Mouse (Mus musculus) embryo, embryonic 11.5 days (tissue): ENCODE results near the gene Rere.

Experiments
- DNase-seq: peaks from one replicate; pipeline ENCODE4 v3.0.0-alpha.2; 2012; ENCODE audit warnings: low read depth, low spot score

Rere gene

GRCm38 (mm10) chr4:150606449-150607161 lies 325.2 kb downstream of the Rere start:
- no peak for DNase-seq

DNA sequence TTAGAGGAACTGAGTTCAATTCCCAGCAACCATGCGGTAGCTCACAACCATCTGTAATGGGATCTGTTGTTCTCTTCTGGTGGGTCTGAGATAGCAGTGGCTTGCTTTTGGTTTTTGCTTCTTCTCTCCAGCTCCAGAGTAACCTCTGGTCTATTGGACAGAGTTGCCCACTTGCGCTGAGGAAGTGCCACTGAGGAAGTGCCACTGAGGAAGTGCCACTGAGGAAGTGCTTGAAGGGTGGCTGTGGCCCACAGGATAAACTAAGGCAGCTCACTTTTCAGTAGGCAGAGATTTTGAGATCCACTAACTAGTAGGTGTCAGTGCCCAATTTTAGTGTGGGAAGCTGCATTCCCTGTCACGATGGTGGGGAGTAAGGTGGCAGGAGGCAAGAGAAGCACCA lies 327.2 kb downstream of the Rere start:
- DNase-seq, result no peak

DNA sequence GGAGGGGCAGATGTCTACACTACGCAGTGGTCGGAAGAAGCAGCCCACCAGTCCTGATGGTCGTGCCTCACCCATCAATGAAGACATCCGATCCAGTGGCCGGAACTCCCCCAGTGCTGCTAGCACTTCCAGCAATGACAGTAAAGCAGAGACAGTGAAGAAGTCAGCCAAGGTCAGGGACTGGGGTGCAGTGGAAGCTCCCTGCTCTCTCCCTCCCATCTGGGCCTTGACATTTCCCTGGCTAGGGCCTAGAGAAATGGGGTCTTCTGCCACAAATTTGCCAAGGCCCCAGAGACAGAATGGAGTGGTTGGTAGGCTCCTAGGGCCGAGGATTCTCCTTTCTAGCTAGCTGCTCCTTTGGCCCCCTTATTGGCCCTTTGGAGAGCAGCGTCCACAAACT lies 332.3 kb downstream of the Rere start:
- no peak for DNase-seq

DNA sequence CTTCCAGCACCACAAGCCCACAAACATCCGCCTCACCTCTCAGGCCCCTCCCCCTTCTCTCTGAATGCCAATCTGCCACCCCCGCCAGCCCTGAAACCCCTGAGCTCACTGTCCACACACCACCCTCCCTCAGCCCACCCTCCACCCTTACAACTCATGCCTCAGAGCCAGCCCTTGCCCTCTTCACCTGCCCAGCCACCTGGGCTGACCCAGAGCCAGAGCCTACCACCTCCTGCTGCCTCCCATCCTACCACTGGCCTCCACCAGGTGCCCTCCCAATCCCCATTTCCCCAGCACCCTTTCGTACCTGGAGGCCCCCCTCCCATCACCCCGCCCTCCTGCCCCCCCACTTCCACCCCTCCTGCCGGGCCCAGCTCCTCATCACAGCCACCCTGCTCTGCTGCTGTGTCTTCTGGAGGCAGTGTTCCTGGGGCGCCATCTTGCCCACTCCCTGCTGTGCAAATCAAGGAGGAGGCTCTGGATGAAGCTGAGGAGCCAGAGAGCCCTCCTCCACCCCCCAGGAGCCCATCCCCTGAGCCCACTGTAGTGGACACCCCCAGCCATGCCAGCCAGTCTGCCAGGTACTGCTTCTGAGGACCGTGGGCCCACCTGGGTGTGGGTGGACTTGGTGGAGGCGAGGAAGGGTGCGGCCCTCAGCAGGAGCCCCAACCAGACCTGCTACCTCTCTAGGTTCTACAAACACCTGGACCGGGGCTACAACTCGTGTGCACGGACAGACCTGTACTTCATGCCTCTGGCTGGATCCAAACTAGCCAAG lies 334.0 kb downstream of the Rere start:
- DNase-seq, result no peak

DNA sequence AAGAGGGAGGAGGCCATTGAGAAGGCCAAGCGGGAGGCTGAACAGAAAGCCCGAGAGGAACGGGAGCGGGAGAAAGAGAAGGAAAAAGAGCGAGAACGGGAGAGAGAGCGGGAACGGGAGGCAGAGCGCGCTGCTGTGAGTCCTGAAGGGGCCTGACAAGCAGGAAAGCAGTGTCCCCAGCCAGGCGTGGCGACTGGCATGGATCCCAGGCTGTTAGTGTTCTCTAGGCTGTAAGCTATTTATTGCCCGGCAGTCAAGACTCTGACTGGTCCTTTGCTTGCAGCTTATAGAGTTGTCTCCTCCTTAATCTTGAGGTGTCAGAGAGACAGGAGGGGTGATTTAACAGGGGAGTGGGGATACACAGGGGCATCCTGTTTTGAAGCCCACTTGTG lies 334.6 kb downstream of the Rere start:
- no peak for DNase-seq

DNA sequence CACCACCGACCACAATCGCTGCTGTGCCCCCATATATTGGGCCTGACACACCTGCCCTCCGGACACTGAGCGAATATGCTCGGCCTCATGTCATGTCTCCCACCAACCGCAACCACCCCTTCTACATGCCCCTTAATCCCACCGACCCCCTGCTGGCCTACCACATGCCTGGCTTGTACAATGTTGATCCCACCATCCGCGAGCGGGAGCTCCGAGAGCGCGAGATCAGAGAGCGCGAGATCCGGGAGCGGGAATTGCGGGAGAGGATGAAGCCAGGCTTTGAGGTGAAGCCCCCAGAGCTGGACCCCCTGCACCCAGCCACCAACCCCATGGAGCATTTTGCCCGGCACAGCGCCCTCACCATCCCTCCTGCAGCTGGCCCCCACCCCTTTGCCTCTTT lies 335.4 kb downstream of the Rere start:
- no peak for DNase-seq

DNA sequence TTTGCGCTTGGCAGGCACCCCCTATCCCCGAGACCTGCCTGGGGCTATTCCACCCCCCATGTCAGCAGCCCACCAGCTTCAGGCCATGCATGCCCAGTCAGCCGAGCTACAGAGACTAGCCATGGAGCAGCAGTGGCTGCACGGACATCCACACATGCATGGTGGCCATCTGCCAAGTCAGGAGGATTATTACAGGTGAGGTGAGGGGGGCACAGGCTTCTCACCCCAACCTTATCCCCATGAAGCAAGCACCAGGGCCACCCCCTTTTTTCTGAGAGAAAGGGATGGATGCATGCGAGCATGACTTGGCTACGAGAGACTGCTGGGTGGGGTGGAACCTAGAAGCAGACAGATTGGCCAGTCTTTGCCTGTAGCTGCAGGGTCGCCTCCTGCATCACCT lies 337.6 kb downstream of the Rere start:
- no peak for DNase-seq

- no peak for DNase-seq
Measured at GRCm38 (mm10) chr4:150622641-150623040, 341.2 kb downstream of the Rere start.

DNA sequence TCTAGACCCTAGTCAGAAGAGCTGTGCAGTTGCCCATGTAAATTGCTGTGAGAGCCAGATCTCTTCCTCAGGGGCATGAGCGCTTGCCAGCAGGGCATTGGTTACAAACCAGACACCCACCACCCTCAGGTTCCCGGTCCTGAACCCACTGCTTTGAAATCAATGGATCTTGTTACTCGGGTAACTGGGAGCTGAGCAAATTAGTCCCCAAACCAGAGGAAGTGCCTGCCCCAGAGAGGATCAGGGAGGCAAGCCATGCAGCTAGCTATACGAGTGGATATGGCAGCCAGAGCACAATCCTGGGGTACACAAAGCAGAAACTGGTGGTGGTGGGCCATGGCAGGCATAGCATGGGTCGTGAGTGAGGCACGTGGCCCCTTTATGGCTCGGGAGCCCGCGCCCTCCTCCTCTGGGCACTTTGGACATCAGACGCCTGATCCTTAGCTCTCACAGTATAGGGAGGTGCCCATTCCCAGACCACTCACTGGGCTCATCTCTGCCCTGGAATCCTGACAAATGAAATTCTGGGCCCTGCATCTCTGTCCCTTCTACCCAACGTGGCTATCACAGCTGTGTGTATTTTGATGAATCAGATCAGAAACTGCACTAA lies 342.9 kb downstream of the Rere start:
- DNase-seq, result no peak

- DNase-seq, result no peak
Measured at GRCm38 (mm10) chr4:150624933-150625332, 343.5 kb downstream of the Rere start.

DNA sequence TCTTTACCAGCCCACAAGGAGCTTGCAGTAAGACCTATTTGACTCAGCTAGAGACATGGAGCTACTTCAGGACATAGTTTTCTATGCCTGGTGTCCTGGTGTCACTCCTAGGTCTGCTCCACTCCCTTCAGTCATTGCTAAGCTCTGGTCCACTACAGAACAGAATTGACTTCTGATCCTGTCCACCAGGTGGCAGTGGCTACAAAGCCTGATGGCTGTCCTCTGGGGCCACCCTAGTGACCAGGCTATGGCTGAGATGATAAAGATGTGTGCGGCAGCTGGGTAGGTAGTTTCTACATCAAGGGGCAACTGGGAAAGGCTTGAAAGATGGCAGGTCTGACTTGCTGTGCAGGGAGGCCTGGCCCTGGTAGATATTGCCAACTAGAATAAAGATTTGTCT lies 344.0 kb downstream of the Rere start:
- DNase-seq, result peak; percentile 40

- peak; percentile 24 for DNase-seq
Measured at GRCm38 (mm10) chr4:150625951-150626732, 344.7 kb downstream of the Rere start.

DNA sequence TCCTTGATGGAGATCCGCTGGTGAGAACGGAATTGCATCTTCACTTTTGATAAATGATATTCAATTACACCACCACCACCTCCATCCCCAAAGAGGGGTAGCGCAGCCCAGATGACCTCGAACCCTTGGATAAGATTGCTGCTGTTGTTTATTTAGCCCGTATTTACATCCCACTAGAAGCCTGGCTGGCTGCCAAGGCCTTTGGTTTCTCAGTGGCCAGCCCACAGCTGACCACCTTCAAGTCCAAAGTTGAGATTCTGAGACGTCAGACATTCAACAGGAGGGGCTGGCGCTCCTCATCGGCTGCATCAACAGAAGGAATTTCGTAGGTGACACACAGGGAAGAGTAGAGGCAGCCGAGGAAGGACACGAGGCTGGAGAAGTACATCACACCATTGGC lies 347.8 kb downstream of the Rere start:
- no peak for DNase-seq

GRCm38 (mm10) chr4:150635568-150635967 lies 354.1 kb downstream of the Rere start:
- DNase-seq, result no peak

DNA sequence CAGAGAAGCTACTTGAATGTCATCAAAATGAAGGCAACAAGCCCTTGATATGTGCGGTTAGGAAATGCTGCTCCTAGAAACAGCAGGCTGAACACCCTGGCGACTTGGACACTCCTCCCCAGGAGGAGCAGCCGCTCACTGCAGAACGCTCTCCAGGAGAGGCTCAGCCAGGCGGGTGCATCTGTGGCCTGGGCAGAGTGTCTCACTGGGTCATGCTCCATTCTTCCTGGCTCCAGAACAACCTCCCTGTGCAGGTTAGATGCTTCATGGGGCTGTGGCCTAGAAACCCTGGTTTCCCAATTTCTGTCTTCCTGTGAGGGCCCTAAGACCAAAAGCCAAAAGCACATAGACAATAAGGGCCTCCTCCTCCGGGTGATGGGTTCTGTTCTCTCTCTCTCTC lies 355.2 kb downstream of the Rere start:
- no peak for DNase-seq

GRCm38 (mm10) chr4:150644299-150644698 lies 362.9 kb downstream of the Rere start:
- DNase-seq, result no peak

- DNase-seq, result no peak
Measured at GRCm38 (mm10) chr4:150649327-150649726, 367.9 kb downstream of the Rere start.

DNA sequence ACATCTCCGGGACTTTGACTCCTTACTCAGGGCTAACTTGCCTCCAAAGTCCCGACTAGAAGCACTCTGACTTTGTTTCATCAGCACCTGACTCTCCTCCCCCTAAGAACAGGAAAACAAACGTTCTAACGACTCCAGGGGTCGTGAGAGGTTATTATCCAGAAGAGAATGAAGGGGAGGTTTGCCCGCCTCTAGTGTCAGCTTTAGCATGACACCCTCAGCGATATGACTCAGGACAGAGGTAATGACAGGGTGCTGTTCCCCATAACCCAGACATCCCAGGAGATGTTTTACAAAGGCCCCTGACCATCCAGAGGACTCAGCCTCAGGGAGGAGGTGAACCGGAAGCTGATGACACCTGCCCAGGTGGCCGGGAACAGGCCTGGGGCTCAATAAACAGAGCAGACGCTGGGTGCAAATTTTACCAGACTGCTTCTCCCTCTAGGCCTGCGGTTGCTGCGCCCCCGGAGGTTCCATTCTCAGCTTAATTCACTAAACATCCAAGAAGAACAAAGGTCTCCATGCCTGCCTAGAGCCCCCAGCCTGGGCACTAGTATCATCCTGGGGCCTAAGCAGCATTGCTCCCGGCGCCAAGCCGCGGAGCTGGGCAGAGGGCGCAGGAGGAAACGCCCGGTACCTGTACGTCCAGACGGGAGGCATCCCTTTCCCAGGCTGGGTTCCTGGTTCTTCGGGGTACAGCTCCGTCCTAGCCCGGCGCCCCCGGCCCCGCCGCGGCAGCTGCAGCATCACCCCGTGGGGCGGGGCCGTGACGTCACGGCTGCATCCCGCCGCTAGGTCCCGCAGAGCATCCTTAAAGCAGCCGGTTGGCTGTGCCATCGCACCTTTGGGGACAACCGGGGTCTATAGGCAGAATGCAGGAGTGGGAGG lies 370.2 kb downstream of the Rere start, which contains the start of gene Slc45a1:
Gene Slc45a1, minus strand, starts transcription at position 785 of the 888 bp plus-strand sequence.
- DNase-seq, result no peak

DNA sequence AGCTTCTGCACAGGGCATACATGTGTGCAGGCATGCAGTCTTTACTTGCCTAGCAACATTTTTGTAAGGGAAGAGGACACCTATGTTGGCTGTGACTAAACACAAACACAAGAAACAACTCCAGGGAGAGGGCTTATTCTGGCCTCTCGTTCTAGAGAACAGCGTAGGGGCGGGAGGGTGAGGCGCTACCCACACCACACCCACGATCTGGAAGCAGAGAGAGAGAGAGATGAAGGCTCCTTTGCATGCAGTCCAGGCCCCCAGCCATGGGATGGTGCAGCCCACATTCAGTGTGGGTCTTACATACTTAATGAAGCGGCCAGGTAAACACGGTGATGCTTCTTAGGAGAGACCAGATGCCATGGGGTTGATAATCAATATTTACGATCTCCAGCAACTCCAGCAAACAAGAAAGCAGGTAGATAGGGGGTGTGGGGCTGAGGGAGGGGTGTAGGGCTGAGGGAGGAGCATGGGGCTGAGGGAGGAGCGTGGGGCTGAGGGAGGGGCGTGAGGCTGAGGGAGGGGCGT lies 371.7 kb downstream of the Rere start:
- DNase-seq, result no peak

GRCm38 (mm10) chr4:150655989-150656388 lies 374.5 kb downstream of the Rere start:
- DNase-seq, result peak; percentile 66

GRCm38 (mm10) chr4:150656504-150656903 lies 375.1 kb downstream of the Rere start:
- no peak for DNase-seq
